ENCODE assay signal across 15 mouse cellular contexts in genomic region chr12:3823408-3823807, GRCm38 (mm10). TPM values are rescaled to one million over a fixed set of nuclear protein-coding genes. Genes with fewer than 3 reads are reported as not detected.
DNase-seq lines count a peak whose midpoint lies in the region; ATAC-seq and TF ChIP-seq lines count a peak whose summit lies in the region.
"Had no signal": no experiment of that assay in that cellular context is flagged by ENCODE, and none has a peak within 500 bp of the region (broad histone marks: within the 10 kb centered on the region; RNA-seq: fewer than 3 reads in every experiment).

No protein-coding gene starts in this region.

- H3K36me3 ChIP-seq in embryonic facial prominence, embryonic 12.5 days: no peaks in the 10 kb centered on the region
- 0 out of 2 replicates have a peak, but pooled peaks cover 2% of the 10 kb centered on the region for H3K36me3 ChIP-seq in embryonic facial prominence, embryonic 10.5 days (replicated peaks)
- no peaks in the 10 kb centered on the region for H3K36me3 ChIP-seq in myocyte (ENCODE audit: control insufficient read depth, insufficient read depth)

- WGBS in embryonic facial prominence, embryonic 12.5 days: 82% methylated on average over 5 of the region's 5 CpGs
- WGBS in embryonic facial prominence, embryonic 10.5 days: 76% methylated on average over 5 of the region's 5 CpGs

- no peak overlapping the region for H3K4me2 ChIP-seq in embryonic facial prominence, embryonic 12.5 days (replicated peaks)
- H3K4me2 ChIP-seq in myocyte (ENCODE audit: low read depth): peak overlapping the region; percentile 70

- no peak overlapping the region for H3ac ChIP-seq in myocyte (ENCODE audit: control insufficient read depth, insufficient read length)

- TF ChIP-seq CTCF in layer of hippocampus, adult 2 months (conservative IDR thresholded peaks at IDR 0.05): no peak

- DNase-seq in embryonic facial prominence, embryonic 10.5 days (ENCODE audit: low spot score): no peak
- DNase-seq in layer of hippocampus, adult 2 months (ENCODE audit: low spot score in 2 of 2): peak; percentile 52 to 72
- no peak for DNase-seq in layer of hippocampus, postnatal 14 days (ENCODE audit: low spot score in 2 of 2)
- DNase-seq in retina, embryonic 14.5 days (ENCODE audit: low spot score): no peak
- DNase-seq in spleen, postnatal 36 days (ENCODE audit: low spot score in 2 of 2): no peak
- DNase-seq: adrenal gland, postnatal 36 days; cerebellum, postnatal 10 days; gastrocnemius, postnatal 14 days; heart, postnatal 4 days; kidney, postnatal 25 days; lung, postnatal 14 days had no signal

- ATAC-seq in embryonic facial prominence, embryonic 12.5 days (ENCODE audit: insufficient number of reproducible peaks, insufficient read depth, low FRiP score, low TSS enrichment): 0 out of 2 replicates have a peak, but pooled peaks have one; percentile 11
- peak; percentile 50 for ATAC-seq in activated CD4-positive, CD25-positive, alpha-beta regulatory T cell, adult 4 months
- ATAC-seq: Patski had no signal

- H3K27me3 ChIP-seq in embryonic facial prominence, embryonic 12.5 days: no peaks in the 10 kb centered on the region
- H3K27me3 ChIP-seq in embryonic facial prominence, embryonic 10.5 days (replicated peaks; ENCODE audit: low read depth, poor library complexity, severe bottlenecking): no peaks in the 10 kb centered on the region; the same call in 1 of the 2 replicates
- H3K27me3 ChIP-seq in myocyte (ENCODE audit: control insufficient read depth, insufficient read depth, insufficient read length): no peaks in the 10 kb centered on the region
- H3K27me3 ChIP-seq: Patski had no signal

- H3K9ac ChIP-seq in embryonic facial prominence, embryonic 12.5 days: no peak overlapping the region

- H3K9me3 ChIP-seq in embryonic facial prominence, embryonic 12.5 days: no peaks in the 10 kb centered on the region
- H3K9me3 ChIP-seq in embryonic facial prominence, embryonic 10.5 days: no peaks in the 10 kb centered on the region

- TF ChIP-seq POLR2A in myocyte (IDR thresholded peaks at IDR 0.05; ENCODE audit: insufficient read length, low read depth): no peak

- H3K27ac ChIP-seq in embryonic facial prominence, embryonic 12.5 days: no peak overlapping the region
- H3K27ac ChIP-seq in embryonic facial prominence, embryonic 10.5 days (replicated peaks): no peak overlapping the region
- H3K27ac ChIP-seq in layer of hippocampus, adult 2 months: peak overlapping the region; percentile 72

- H3K4me1 ChIP-seq in embryonic facial prominence, embryonic 12.5 days: peaks cover 27% of the 10 kb centered on the region
- peaks cover 30% of the 10 kb centered on the region for H3K4me1 ChIP-seq in embryonic facial prominence, embryonic 10.5 days

- no peaks in the 10 kb centered on the region for H3K79me2 ChIP-seq in myocyte (ENCODE audit: control insufficient read depth, insufficient read depth)

- no peak overlapping the region for H3K4me3 ChIP-seq in embryonic facial prominence, embryonic 12.5 days
- no peak overlapping the region for H3K4me3 ChIP-seq in embryonic facial prominence, embryonic 10.5 days
- H3K4me3 ChIP-seq in layer of hippocampus, adult 2 months: peak overlapping the region; percentile 31; the same call in 1 of the 2 replicates
- no peak overlapping the region for H3K4me3 ChIP-seq in myocyte

TF ChIP-seq in myocyte, 11 proteins besides CTCF, POLR2A, EP300 and RAD21:
- TF ChIP-seq TCF3 (IDR thresholded peaks at IDR 0.05; ENCODE audit: insufficient read length, low read depth): no peak
- TF ChIP-seq MYOD1 (IDR thresholded peaks at IDR 0.05; ENCODE audit: control insufficient read depth in 1 of 3, insufficient read length in 2 of 3, low read depth in 2 of 3): peak in 1 of 3 experiments; percentile 33

RNA-seq across cellular contexts. Expression of gene Dnmt3a, which starts 17.6 kb away (rescaled TPM):
- 220 and 229 TPM in 2 replicates for polyA plus RNA-seq in embryonic facial prominence, embryonic 12.5 days (2016; fragmentation: Nextera tagmentation; extraction: Ambion mirVana)
- 160 and 179 TPM in 2 replicates for polyA plus RNA-seq in embryonic facial prominence, embryonic 10.5 days (2016; fragmentation: Nextera tagmentation; extraction: Ambion mirVana)
- total RNA-seq in layer of hippocampus, adult 2 months (2021): 10 to 100 TPM; 70.3 to 82.5 TPM
- total RNA-seq in layer of hippocampus, postnatal 14 days (2021): 100 to 1,000 TPM; 272 to 273 TPM
- polyA plus RNA-seq in activated CD4-positive, CD25-positive, alpha-beta regulatory T cell, adult 4 months (2017; shearing (Covaris generic)): 10 to 100 TPM; 17.9 to 22.9 TPM
- polyA plus RNA-seq in myocyte (2012; fragmentation: generic; extraction: Trizol): 4.6 TPM

Comparison
In these comparisons a context has a peak if more than half of its experiments do, and no peak if none do; other contexts are left out.
1. DNase-seq: peak in layer of hippocampus, adult 2 months (2 of 2); none in embryonic facial prominence, embryonic 10.5 days (single experiment), layer of hippocampus, postnatal 14 days (0 of 2), retina, embryonic 14.5 days (single experiment) and spleen, postnatal 36 days (0 of 2).